Mouse (Mus musculus) liver, embryonic 14.5 days (tissue): ENCODE data around the gene Pip4k2c. TPM values are rescaled to one million over a fixed set of nuclear protein-coding genes. Genes with fewer than 3 reads are reported as not detected.

Experiments
- ATAC-seq: fragments of 200-750 bp; cut with Nextera tagmentation; 2 replicates; pipeline ENCODE4 v1.8.0; 2017; ENCODE audit warnings: moderate number of reproducible peaks, mild to moderate bottlenecking, moderate library complexity; ENCODE audit not compliant: insufficient read depth
- DNase-seq, 3 experiments: peaks; one replicate each; pipeline ENCODE4 v3.0.0-alpha.2; 2012 to 2013; ENCODE audit warnings: low read depth in 3 of 3, low spot score in 3 of 3
- H3K27ac ChIP-seq: fragments of 300-500 bp; sonication (generic); 2 replicates; pipeline ENCODE4 v1.5.1; 2014; ENCODE audit warnings: moderate library complexity, mild to moderate bottlenecking, control low read depth, inconsistent platforms
- H3K27me3 ChIP-seq: fragments of 300-500 bp; sonication (generic); 2 replicates; pipeline ENCODE4 v1.6.1; 2014; ENCODE audit warnings: mild to moderate bottlenecking, low read length, moderate library complexity; ENCODE audit not compliant: control insufficient read depth, insufficient read depth
- H3K36me3 ChIP-seq: fragments of 300-500 bp; sonication (generic); replicated peaks from 2 replicates; pipeline ENCODE4 v1.6.1; 2014; ENCODE audit warnings: low read depth; ENCODE audit not compliant: control insufficient read depth, insufficient read depth
- H3K4me1 ChIP-seq, 2 experiments: fragments of 200-500 bp in 1 of 2; fragments of 300-500 bp in 1 of 2; sonication (generic) in 1 of 2; replicated peaks; 2 replicates each; pipeline ENCODE4 v1.6.1; 2012 to 2014; ENCODE audit warnings: antibody characterized with exemption in 1 of 2, inconsistent platforms in 1 of 2, low read length in 1 of 2; ENCODE audit not compliant: control insufficient read depth in 2 of 2, insufficient read depth in 2 of 2
- H3K4me2 ChIP-seq: fragments of 300-500 bp; sonication (generic); 2 replicates; pipeline ENCODE4 v1.6.1; 2014; ENCODE audit warnings: low read depth, mild to moderate bottlenecking, control low read depth, moderate library complexity
- H3K4me3 ChIP-seq, 2 experiments: fragments of 200-500 bp in 1 of 2; fragments of 300-500 bp in 1 of 2; sonication (generic) in 1 of 2; 2 replicates each; pipeline ENCODE4 v1.5.1; 2012 to 2014; ENCODE audit warnings: low read depth in 2 of 2, low read length in 2 of 2, mild to moderate bottlenecking in 2 of 2, control low read depth in 1 of 2, inconsistent platforms in 1 of 2, moderate library complexity in 1 of 2; ENCODE audit not compliant: insufficient read depth in 1 of 2
- H3K9ac ChIP-seq: fragments of 300-500 bp; sonication (generic); replicated peaks from 2 replicates; pipeline ENCODE4 v1.6.1; 2014; ENCODE audit warnings: mild to moderate bottlenecking, control low read depth, moderate library complexity
- H3K9me3 ChIP-seq: fragments of 300-500 bp; sonication (generic); 2 replicates; pipeline ENCODE4 v1.6.1; 2016; ENCODE audit warnings: low read length, mixed read lengths; ENCODE audit not compliant: control insufficient read depth
- CTCF ChIP-seq: IDR thresholded peaks from 2 replicates; pipeline ENCODE4 v1.5.1; 2016; ENCODE audit warnings: antibody characterized with exemption, low read depth, control low read depth
- EP300 ChIP-seq: IDR thresholded peaks from 2 replicates; pipeline ENCODE4 v1.6.1; 2016; ENCODE audit warnings: antibody characterized with exemption, low read depth
- WGBS: fragments of 180-500 bp; shearing (Covaris S2); extraction: QIAGEN DNeasy Blood & Tissue Kit; methylation state at CpG from one replicate; pipeline ENCODE4 v1.1.7; 2014; ENCODE audit not compliant: insufficient replicate concordance; 5-methylcytosine and 5-hydroxymethylcytosine counted together
- polyA plus RNA-seq, 2 experiments: library from polyadenylated mRNA; depleted of rRNA in 1 of 2; stranded (reverse) in 1 of 2; unstranded in 1 of 2; fragments of >200 nt; fragmentation: Nextera tagmentation in 1 of 2; extraction: Ambion mirVana in 1 of 2; gene quantifications; 2 replicates each; pipeline versions ENCODE4 v1.2.1 to v1.2.3; 2012 to 2014

Gene Pip4k2c
- polyA plus RNA-seq, 2 experiments = 25.7 to 31.2 TPM

DNA sequence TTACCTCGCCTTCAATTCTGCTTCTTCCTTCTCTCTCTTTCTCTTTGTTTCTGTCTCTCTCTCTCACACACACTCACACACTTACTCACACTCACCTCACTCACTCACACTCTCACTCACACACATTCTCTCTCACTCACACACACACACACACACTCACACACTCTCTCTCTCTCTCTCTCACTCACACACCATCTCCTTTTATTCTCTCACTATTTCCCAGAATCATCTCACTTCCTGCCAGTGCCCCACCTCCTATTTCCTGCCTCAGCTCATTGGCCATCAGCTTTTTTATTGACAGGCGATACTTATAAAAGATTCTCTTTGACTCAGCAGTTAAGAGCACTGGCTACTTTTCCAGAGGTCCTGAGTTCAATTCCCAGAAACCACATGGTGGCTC lies 7.0 kb upstream of the Pip4k2c start:
- 69% methylated on average over 2 of the region's 2 CpGs for WGBS
- H3K9me3 ChIP-seq = no peaks in the 10 kb centered on the region
- peaks cover 6 to 9% of the 10 kb centered on the region in 2 experiments for H3K4me1 ChIP-seq
- no peak for ATAC-seq
- no peak overlapping the region for H3K4me2 ChIP-seq
- H3K36me3 ChIP-seq = no peaks in the 10 kb centered on the region
- no peaks in the 10 kb centered on the region for H3K27me3 ChIP-seq
- TF ChIP-seq CTCF (no peak), EP300 (no peak)
- no peak overlapping the region for H3K4me3 ChIP-seq
- H3K9ac ChIP-seq = no peak overlapping the region
- no peak for DNase-seq
- no peak overlapping the region for H3K27ac ChIP-seq

DNA sequence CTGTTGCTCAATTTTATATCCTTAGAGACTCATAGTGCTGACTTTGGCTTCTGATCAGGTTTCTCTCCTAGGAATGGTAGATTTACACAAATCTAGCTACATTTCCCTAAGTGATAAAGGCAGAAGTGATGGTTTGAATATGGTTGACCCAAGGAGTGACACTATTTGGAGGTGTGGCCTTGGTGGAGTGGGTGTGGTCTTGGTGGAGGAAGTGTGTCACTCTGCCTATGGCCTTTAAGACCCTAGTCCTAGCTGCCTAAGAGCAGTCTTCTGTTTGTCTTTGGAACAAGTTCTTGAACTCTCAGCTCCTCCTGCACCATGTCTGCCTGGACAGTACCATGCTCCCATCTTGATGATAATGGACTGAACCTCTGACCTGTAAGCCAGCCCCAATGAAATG lies 5.8 kb upstream of the Pip4k2c start:
- no peaks in the 10 kb centered on the region for H3K9me3 ChIP-seq
- H3K27ac ChIP-seq = no peak overlapping the region
- TF ChIP-seq EP300 = no peak
- no peak for TF ChIP-seq CTCF

DNA sequence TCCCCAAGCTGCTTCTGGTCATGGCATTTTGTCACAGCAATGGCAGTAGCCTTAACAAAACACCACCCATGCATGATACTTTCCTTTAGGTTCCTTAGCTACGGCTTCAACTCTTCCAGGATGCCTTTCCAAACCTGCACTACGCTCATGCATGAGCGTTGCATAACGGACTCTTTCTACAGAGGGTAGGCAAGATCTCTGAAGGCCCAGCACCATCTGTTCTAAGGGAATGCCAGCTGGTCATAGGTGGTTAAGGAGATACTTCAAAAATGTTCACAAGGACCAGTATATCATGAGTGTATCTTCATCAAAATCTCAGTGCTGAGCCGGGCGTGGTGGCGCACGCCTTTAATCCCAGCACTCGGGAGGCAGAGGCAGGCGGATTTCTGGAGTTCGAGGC lies 5.1 kb upstream of the Pip4k2c start:
- no peaks in the 10 kb centered on the region for H3K27me3 ChIP-seq
- H3K27ac ChIP-seq = no peak overlapping the region
- no peak for ATAC-seq
- no peak overlapping the region for H3K9ac ChIP-seq
- whole genome bisulfite sequencing = 84% methylated on average over 11 of the region's 11 CpGs
- DNase-seq = no peak
- peaks cover 6 to 11% of the 10 kb centered on the region in 2 experiments for H3K4me1 ChIP-seq
- no peak overlapping the region for H3K4me3 ChIP-seq
- no peaks in the 10 kb centered on the region for H3K9me3 ChIP-seq
- H3K36me3 ChIP-seq = no peaks in the 10 kb centered on the region
- H3K4me2 ChIP-seq = no peak overlapping the region
- TF ChIP-seq EP300 (no peak), CTCF (no peak)

More for the DNA sequence above, 5.8 kb upstream of the Pip4k2c start:
- Histone ChIP-seq H3K36me3 (no peaks in the 10 kb centered on the region), H3K9ac (no peak overlapping the region), H3K4me1 (peaks cover 6 to 9% of the 10 kb centered on the region in 2 experiments), H3K4me2 (no peak overlapping the region), H3K4me3 (no peak overlapping the region), H3K27me3 (no peaks in the 10 kb centered on the region)
- no peak for DNase-seq
- ATAC-seq = no peak; the same call in 1 of the 2 replicates

DNA sequence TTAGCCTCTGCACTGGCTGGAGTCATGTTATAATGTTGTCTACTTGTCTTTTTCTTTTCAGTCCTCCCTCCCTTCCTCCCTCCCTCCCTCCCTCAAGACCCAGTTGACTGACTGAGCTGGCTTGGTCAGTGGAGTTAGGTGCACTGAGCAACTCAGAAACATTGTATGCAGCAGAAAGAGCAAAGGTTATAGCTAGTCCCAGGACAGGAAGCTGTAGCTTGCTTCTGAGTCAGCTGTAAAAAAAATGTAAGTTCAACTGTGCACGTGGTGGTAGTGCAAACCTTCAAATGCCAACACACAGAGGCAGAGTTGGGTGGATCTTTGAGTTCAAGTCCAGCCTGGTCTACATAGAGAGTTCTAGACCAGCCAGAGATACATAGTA lies 3.0 kb upstream of the Pip4k2c start:
- no peak for TF ChIP-seq EP300
- TF ChIP-seq CTCF = no peak
- peaks cover 2% of the 10 kb centered on the region for H3K36me3 ChIP-seq
- H3K9ac ChIP-seq = no peak overlapping the region
- H3K4me2 ChIP-seq = no peak overlapping the region
- DNase-seq (no peak), ATAC-seq (no peak)
- H3K27me3 ChIP-seq = no peaks in the 10 kb centered on the region
- no peaks in the 10 kb centered on the region for H3K9me3 ChIP-seq
- WGBS = 34% methylated on average over 1 of the region's 1 CpGs
- peaks cover 13 to 24% of the 10 kb centered on the region in 2 experiments for H3K4me1 ChIP-seq
- no peak overlapping the region for H3K4me3 ChIP-seq
- no peak overlapping the region for H3K27ac ChIP-seq

DNA sequence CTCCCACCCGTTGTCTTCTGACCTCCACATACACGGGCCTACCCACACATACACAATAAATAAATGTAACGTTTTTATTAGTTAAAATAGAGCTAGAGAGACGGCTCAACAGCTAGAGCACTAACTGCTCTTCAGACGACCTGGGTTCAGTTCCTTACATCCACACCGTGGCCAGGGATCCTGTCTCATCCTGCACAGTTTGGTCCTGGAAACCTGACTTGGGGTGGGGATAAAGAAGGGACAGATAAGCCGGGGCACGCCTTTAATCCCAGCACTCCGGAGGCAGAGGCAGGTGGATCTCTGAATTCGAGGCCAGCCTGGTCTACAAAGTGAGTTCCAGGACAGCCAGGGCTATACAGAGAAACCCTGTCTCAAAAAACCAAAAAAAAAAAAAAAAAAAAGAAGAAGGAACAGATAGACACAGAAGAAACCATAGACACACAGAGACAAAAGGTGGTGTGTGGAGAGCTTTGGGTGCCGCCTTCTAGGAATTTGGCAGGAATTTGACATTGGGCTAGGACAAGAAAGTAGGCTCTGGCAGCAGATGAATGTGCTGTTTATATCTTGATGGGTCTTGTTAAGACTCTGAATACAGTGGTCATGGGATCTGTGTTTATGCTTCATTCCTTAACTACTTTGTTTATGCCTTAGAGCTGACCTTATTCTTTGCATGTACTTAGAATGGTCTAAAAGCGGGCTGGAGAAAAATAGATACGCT lies 2.5 kb upstream of the Pip4k2c start:
- ATAC-seq = no peak
- no peak overlapping the region for H3K4me3 ChIP-seq
- peaks cover 16 to 26% of the 10 kb centered on the region in 2 experiments for H3K4me1 ChIP-seq
- no peak overlapping the region for H3K9ac ChIP-seq
- peaks cover 7% of the 10 kb centered on the region for H3K36me3 ChIP-seq
- DNase-seq = no peak
- H3K27ac ChIP-seq = no peak overlapping the region
- 73% methylated on average over 13 of the region's 13 CpGs for WGBS
- no peak overlapping the region for H3K4me2 ChIP-seq
- no peak for TF ChIP-seq EP300
- TF ChIP-seq CTCF = no peak
- no peaks in the 10 kb centered on the region for H3K9me3 ChIP-seq
- no peaks in the 10 kb centered on the region for H3K27me3 ChIP-seq
